Mouse (Mus musculus): Measurements from ENCODE around the gene Plekhh2.

Plekhh2 gene

GRCm38 (mm10) chr17:84637971-84638370, 126.3 kb downstream of the Plekhh2 start:
- no peak for DNase-seq (ENCODE audit: extremely low spot score, low read depth, low spot score)

GRCm38 (mm10) chr17:84639796-84640378, 128.2 kb downstream of the Plekhh2 start:
- DNase-seq (ENCODE audit: extremely low spot score, low read depth, low spot score) = no peak

GRCm38 (mm10) chr17:84641893-84642292, 130.2 kb downstream of the Plekhh2 start:
- no peak for DNase-seq (ENCODE audit: extremely low spot score, low read depth, low spot score)

- no peak for DNase-seq (ENCODE audit: extremely low spot score, low read depth, low spot score)
Measured at GRCm38 (mm10) chr17:84642324-84642723, 130.6 kb downstream of the Plekhh2 start.

GRCm38 (mm10) chr17:84644292-84645050, 132.8 kb downstream of the Plekhh2 start:
- DNase-seq (ENCODE audit: extremely low spot score, low read depth, low spot score) = no peak

- no peak for DNase-seq (ENCODE audit: extremely low spot score, low read depth, low spot score)
Measured at GRCm38 (mm10) chr17:84645119-84645518, 133.4 kb downstream of the Plekhh2 start.

- no peak for DNase-seq (ENCODE audit: extremely low spot score, low read depth, low spot score)
Measured at GRCm38 (mm10) chr17:84645894-84646293, 134.2 kb downstream of the Plekhh2 start.

GRCm38 (mm10) chr17:84646477-84646876, 134.8 kb downstream of the Plekhh2 start:
- no peak for DNase-seq (ENCODE audit: extremely low spot score, low read depth, low spot score)

GRCm38 (mm10) chr17:84647630-84648029, 135.9 kb downstream of the Plekhh2 start:
- DNase-seq (ENCODE audit: extremely low spot score, low read depth, low spot score) = no peak

GRCm38 (mm10) chr17:84650302-84651017, 138.8 kb downstream of the Plekhh2 start:
- DNase-seq (ENCODE audit: extremely low spot score, low read depth, low spot score) = no peak

- DNase-seq (ENCODE audit: extremely low spot score, low read depth, low spot score) = no peak
Measured at GRCm38 (mm10) chr17:84653544-84653943, 141.8 kb downstream of the Plekhh2 start.

GRCm38 (mm10) chr17:84656205-84656604, 144.5 kb downstream of the Plekhh2 start:
- DNase-seq (ENCODE audit: extremely low spot score, low read depth, low spot score) = no peak

GRCm38 (mm10) chr17:84656653-84657421, 145.1 kb downstream of the Plekhh2 start:
- no peak for DNase-seq (ENCODE audit: extremely low spot score, low read depth, low spot score)

- DNase-seq (ENCODE audit: extremely low spot score, low read depth, low spot score) = no peak
Measured at GRCm38 (mm10) chr17:84657422-84657732, 145.7 kb downstream of the Plekhh2 start.

- no peak for DNase-seq (ENCODE audit: extremely low spot score, low read depth, low spot score)
Measured at GRCm38 (mm10) chr17:84657782-84658181, 146.1 kb downstream of the Plekhh2 start.

- DNase-seq (ENCODE audit: extremely low spot score, low read depth, low spot score) = no peak
Measured at GRCm38 (mm10) chr17:84658195-84658594, 146.5 kb downstream of the Plekhh2 start.

GRCm38 (mm10) chr17:84658951-84659350, 147.3 kb downstream of the Plekhh2 start:
- no peak for DNase-seq (ENCODE audit: extremely low spot score, low read depth, low spot score)

GRCm38 (mm10) chr17:84665053-84665452, 153.4 kb downstream of the Plekhh2 start:
- no peak for DNase-seq (ENCODE audit: extremely low spot score, low read depth, low spot score)

- DNase-seq (ENCODE audit: extremely low spot score, low read depth, low spot score) = no peak
Measured at GRCm38 (mm10) chr17:84665691-84666090, 154.0 kb downstream of the Plekhh2 start.

- DNase-seq (ENCODE audit: extremely low spot score, low read depth, low spot score) = no peak
Measured at GRCm38 (mm10) chr17:84667848-84668247, 156.2 kb downstream of the Plekhh2 start.

Data from hindlimb bud, embryonic 11.5 days (tissue).